Mouse (Mus musculus): ENCODE measurements around the gene Crtc1. TPM values are rescaled to one million over a fixed set of nuclear protein-coding genes. Genes with fewer than 3 reads are reported as not detected.

Crtc1 gene
- polyA plus RNA-seq, 1 experiment from 2014 or later, result 16.7 TPM

DNA sequence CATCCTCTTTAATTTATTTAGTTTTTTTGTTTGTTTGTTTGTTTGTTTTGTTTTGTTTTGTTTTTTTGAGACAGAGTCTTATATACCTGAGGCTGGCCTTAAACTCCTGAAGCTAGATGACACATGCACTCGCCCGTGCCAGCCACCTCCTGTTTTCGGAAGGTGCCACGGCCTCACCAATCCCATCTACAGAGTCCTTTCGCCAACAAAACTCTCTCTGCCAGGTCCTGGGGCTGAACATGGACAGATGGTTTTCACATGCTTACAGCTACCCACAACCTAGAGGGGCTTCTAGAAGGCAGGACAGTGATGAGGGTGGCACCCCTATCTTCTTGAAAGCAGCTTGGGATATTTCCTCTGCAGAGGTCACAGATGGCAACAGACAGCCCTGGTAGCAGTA lies 4.2 kb downstream of the Crtc1 start:
- no peaks in the 10 kb centered on the region for H3K9me3 ChIP-seq
- WGBS, result 92% methylated on average over 5 of the region's 5 CpGs
- H3K4me1 ChIP-seq (replicated peaks), result peaks cover 23% of the 10 kb centered on the region
- no peak overlapping the region for H3K4me3 ChIP-seq
- no peaks in the 10 kb centered on the region for H3K27me3 ChIP-seq (ENCODE audit: insufficient read depth, poor library complexity, severe bottlenecking)
- no peak for DNase-seq (ENCODE audit: low spot score)
- H3K36me3 ChIP-seq, result no peaks in the 10 kb centered on the region
- no peak overlapping the region for H3K27ac ChIP-seq

DNA sequence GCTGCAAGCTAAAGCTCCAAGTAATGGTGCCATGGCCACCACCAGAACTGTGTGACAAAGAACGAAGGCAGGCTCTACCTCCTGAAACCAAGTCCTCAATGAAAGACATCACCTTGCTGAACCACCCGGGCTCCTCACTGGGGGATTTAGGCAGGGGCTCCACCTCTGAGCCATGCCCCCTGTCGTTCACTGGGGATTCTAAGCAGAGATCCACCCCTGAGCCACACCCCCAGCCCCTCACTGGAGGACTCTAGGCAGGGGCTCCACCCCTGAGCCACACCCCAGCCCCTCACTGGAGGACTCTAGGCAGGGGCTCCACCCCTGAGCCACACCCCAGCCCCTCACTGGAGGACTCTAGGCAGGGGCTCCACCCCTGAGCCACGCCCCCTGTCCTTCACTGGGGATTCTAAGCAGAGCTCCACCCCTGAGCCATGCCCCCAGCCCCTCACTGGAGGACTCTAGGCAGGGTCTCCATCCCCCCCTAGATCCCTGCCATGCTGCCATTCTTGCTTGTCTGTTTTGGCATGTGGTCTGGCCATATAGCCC lies 6.3 kb downstream of the Crtc1 start:
- Histone ChIP-seq H3K4me3 (no peak overlapping the region), H3K36me3 (no peaks in the 10 kb centered on the region), H3K9me3 (no peaks in the 10 kb centered on the region), H3K27ac (no peak overlapping the region), H3K4me1 (replicated peaks) (peaks cover 5% of the 10 kb centered on the region), H3K27me3 (ENCODE audit: insufficient read depth, poor library complexity, severe bottlenecking) (no peaks in the 10 kb centered on the region)
- 46% methylated on average over 4 of the region's 4 CpGs for WGBS
- no peak for DNase-seq (ENCODE audit: low spot score)

DNA sequence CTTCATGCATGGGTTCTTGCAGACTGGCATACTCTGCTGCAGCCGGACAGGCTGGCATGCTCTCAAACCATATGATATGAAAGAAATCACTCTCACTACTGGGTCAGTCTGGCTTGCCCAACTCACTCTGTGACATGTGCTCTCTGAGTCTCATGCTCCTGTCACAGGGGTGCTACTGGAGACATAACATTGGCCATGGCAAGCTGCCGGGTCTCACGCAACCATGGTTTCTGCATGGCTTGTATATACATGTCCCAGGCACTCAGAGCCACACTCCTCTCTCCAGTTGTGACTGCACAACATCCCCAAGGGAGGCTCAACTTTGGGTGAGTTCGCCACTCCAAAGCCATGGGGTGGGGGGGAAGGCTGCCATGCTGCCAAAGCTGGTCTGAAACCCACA lies 8.2 kb downstream of the Crtc1 start:
- Histone ChIP-seq H3K27me3 (ENCODE audit: insufficient read depth, poor library complexity, severe bottlenecking) (no peaks in the 10 kb centered on the region), H3K27ac (no peak overlapping the region), H3K4me3 (no peak overlapping the region), H3K9me3 (no peaks in the 10 kb centered on the region), H3K4me1 (replicated peaks) (0 out of 2 replicates have a peak, but pooled peaks cover 3% of the 10 kb centered on the region), H3K36me3 (no peaks in the 10 kb centered on the region)
- no peak for DNase-seq (ENCODE audit: low spot score)
- 96% methylated on average over 4 of the region's 4 CpGs for WGBS

DNA sequence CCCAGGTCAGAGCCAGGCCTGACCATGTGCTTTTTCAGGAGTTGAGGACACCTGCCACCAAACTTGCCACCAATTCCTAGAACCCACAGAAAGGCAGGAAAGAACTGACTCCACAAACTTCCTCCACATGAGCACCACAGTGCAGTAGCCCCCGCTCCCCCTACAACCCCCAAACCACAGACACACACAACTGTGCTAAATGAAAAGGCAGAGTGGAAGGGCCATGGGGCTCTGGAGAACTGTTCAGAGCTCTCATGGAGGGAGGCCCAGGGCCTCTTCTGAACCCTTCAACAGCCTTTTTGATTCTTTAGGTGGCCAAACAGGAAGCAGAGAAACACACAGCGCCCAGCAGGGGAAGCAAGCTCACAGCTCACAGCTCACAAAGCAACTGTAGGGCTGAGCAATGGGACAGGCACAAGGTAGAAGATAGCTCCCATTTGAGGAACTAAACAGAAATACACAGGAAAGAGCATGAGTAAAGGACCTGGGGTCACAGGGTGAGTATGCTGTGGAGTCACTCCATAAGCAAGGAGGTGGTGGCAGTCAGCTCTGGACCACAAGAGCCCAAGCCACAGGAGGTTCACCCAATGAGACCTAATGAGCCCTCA lies 13.0 kb downstream of the Crtc1 start:
- Histone ChIP-seq H3K36me3 (no peaks in the 10 kb centered on the region), H3K4me3 (no peak overlapping the region), H3K4me1 (replicated peaks) (0 out of 2 replicates have a peak, but pooled peaks cover 3% of the 10 kb centered on the region), H3K27me3 (ENCODE audit: insufficient read depth, poor library complexity, severe bottlenecking) (no peaks in the 10 kb centered on the region), H3K9me3 (no peaks in the 10 kb centered on the region), H3K27ac (no peak overlapping the region)
- DNase-seq (ENCODE audit: low spot score), result no peak
- WGBS, result 92% methylated on average over 2 of the region's 2 CpGs

DNA sequence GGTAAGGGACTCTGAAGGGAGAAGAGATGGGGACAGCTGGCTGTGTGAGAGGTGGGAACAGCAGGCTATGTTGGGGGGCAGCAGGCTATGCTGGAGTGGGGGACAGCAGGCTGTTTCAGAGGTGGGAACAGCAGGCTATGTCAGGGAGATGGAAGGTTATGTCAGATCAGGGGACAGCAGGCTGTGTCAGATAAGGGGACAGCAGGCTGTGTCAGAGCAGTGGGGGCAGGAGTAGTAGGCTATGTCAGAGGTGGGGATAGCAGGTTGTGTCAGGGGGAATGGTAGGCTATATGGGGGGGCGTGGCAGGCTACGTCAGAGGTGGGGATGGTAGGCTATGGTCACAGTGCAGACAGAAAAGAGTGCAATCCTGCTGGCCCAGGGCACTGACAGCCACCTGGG lies 16.7 kb downstream of the Crtc1 start:
- H3K27me3 ChIP-seq (ENCODE audit: insufficient read depth, poor library complexity, severe bottlenecking), result no peaks in the 10 kb centered on the region
- H3K4me3 ChIP-seq, result no peak overlapping the region
- no peaks in the 10 kb centered on the region for H3K36me3 ChIP-seq
- H3K9me3 ChIP-seq, result no peaks in the 10 kb centered on the region
- no peak overlapping the region for H3K27ac ChIP-seq
- 74% methylated on average over 2 of the region's 2 CpGs for WGBS
- peaks cover 15% of the 10 kb centered on the region for H3K4me1 ChIP-seq (replicated peaks)
- DNase-seq (ENCODE audit: low spot score), result no peak

DNA sequence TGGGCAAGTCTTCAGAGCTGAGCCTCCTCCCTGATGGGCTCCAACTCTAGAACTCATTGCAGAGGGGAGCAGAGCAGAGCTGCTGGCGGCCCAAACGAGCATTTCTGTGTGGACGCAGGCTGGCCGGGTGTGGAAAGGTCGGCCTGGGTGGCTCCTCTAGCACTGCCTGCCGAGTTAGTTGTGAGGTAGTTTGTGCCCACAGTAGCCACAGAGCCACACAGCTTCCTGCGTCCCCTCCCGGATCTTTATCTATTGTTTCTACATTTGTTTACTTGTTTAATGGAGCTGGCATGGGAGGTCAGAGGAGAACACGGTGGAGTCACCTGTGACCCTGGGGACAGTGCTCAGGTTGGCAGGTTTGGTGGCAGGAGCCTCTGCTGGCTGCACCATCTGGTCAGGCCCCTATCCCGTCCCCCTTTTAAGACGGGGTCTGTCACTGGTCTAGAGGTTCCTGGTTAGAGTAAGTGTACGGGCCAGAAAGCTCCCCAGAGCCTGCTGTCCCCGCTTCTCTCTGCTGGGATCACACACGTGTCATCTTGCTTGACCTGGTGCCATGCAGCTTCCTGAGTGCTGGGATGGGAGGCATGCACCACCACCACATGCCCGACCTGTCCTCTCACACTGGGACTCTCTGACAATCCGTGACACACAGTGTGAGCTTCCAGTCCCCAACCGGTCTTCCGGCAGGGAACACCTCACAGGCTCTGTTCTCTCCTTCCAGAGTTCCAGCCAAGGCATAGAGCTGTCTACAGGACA lies 17.9 kb downstream of the Crtc1 start:
- Histone ChIP-seq H3K4me3 (no peak overlapping the region), H3K4me1 (replicated peaks) (peaks cover 27% of the 10 kb centered on the region), H3K27ac (peak overlapping the region; percentile 30; the same call in 1 of the 2 replicates), H3K36me3 (no peaks in the 10 kb centered on the region), H3K27me3 (ENCODE audit: insufficient read depth, poor library complexity, severe bottlenecking) (no peaks in the 10 kb centered on the region), H3K9me3 (no peaks in the 10 kb centered on the region)
- 87% methylated on average over 18 of the region's 18 CpGs for WGBS
- no peak for DNase-seq (ENCODE audit: low spot score)

DNA sequence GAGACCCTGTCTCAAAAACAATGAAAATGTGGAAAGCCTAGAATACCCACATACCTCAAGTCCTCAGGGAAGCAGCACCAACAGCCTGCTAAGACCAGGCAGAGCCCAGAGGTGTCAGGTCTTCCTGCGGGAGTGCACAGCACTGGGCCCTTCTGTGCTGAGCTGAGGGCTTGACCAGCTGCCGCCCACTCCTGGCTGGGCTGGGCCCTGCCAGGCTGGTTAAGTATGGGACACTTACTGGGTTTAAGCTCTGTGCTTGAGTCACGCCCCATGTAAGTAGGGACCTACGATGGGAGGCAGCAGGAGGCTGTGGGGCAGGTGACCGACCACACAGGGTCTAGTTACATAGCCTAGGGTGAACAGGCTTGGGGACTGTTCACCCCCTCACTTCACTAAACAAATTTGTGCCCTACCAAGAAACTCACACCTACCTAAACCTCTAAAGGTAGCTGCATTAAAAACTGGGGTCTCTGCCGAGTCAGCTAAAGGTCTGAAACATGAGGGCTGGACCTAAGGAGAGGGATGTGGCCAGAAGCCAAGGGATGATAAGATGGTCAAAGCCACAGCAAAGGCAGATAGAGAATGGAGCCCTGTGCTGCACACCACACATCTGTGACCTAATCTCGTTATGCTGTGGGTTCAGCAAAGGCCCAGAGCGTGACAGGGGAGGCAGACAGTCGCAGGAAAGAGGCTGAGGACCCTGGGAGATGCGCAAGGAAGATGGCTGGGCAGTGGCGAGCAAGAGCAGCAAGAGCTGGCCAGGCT lies 19.3 kb downstream of the Crtc1 start:
- Histone ChIP-seq H3K4me3 (no peak overlapping the region), H3K36me3 (no peaks in the 10 kb centered on the region), H3K27me3 (ENCODE audit: insufficient read depth, poor library complexity, severe bottlenecking) (no peaks in the 10 kb centered on the region), H3K9me3 (no peaks in the 10 kb centered on the region), H3K4me1 (replicated peaks) (peaks cover 37% of the 10 kb centered on the region), H3K27ac (no peak overlapping the region)
- no peak for DNase-seq (ENCODE audit: low spot score)
- WGBS, result 81% methylated on average over 11 of the region's 11 CpGs

DNA sequence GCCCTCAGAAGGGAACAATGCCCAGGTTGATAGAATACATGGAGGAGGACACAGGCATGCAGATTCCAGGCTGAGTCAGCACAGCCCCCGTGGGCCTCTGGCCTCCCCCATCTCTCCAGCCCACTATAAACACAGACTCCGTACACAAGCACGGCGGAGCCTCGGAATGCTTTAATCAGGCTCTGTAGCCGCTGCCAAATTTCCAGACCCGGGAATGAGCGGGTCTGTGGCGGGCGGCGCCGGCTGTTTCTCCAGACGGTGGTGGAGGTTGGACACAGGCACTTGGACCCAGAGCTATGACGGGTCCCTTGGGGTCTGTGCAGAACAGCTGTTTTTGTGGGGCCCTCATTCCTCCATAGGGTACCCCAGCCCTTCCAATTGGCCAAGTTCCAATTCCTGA lies 20.4 kb downstream of the Crtc1 start:
- H3K27ac ChIP-seq, result no peak overlapping the region
- H3K4me1 ChIP-seq (replicated peaks), result peaks cover 37% of the 10 kb centered on the region
- no peak overlapping the region for H3K4me3 ChIP-seq
- no peaks in the 10 kb centered on the region for H3K27me3 ChIP-seq (ENCODE audit: insufficient read depth, poor library complexity, severe bottlenecking)
- DNase-seq (ENCODE audit: low spot score), result no peak
- 85% methylated on average over 14 of the region's 14 CpGs for WGBS
- no peaks in the 10 kb centered on the region for H3K9me3 ChIP-seq
- H3K36me3 ChIP-seq, result no peaks in the 10 kb centered on the region

DNA sequence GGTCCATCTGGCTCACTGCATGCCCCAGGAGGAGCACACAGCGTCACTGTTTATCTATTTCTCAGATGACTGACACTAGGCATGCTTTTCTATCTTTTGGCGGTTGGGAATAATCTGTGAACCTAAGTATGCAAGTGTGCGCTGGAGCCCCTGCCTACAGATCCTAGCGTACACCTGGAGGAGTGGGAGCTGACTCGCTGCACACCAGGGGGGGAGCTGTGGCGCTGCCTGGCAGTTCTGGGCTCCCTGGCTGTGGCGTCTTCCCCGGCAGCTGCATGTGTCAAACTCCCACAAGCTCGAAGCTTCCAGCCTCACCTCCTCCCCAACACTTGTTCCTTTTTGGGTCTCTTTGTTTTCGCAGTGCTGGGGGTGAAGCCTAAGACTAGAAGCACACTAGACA lies 21.5 kb downstream of the Crtc1 start:
- H3K36me3 ChIP-seq, result peaks cover 3% of the 10 kb centered on the region; the same call in 1 of the 2 replicates
- no peaks in the 10 kb centered on the region for H3K27me3 ChIP-seq (ENCODE audit: insufficient read depth, poor library complexity, severe bottlenecking)
- H3K9me3 ChIP-seq, result no peaks in the 10 kb centered on the region
- no peak overlapping the region for H3K27ac ChIP-seq
- WGBS, result 49% methylated on average over 10 of the region's 10 CpGs
- DNase-seq (ENCODE audit: low spot score), result no peak
- peaks cover 37% of the 10 kb centered on the region for H3K4me1 ChIP-seq (replicated peaks)
- no peak overlapping the region for H3K4me3 ChIP-seq

DNA sequence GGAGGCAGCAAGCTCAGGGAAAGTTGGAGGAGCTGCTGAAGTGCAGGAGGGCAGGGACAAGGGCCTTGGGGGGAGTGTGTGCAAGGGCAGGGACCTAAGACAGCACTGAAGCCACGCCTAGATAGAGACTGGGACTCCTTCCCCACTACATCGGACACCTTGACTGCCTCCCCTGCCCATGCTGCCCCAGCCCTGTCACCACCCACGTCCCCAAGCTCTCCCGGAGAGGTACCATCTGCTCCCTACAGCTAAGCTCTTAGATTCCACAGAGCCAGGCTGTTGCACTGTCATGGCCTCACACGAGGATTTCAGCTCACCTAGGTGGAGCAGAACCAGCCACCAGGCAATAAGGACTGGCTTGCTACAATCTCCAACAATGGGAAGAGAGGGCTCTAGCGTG lies 22.4 kb downstream of the Crtc1 start:
- H3K4me1 ChIP-seq (replicated peaks), result peaks cover 37% of the 10 kb centered on the region
- WGBS, result 47% methylated on average over 6 of the region's 6 CpGs
- H3K27ac ChIP-seq, result peak overlapping the region; percentile 57

DNA sequence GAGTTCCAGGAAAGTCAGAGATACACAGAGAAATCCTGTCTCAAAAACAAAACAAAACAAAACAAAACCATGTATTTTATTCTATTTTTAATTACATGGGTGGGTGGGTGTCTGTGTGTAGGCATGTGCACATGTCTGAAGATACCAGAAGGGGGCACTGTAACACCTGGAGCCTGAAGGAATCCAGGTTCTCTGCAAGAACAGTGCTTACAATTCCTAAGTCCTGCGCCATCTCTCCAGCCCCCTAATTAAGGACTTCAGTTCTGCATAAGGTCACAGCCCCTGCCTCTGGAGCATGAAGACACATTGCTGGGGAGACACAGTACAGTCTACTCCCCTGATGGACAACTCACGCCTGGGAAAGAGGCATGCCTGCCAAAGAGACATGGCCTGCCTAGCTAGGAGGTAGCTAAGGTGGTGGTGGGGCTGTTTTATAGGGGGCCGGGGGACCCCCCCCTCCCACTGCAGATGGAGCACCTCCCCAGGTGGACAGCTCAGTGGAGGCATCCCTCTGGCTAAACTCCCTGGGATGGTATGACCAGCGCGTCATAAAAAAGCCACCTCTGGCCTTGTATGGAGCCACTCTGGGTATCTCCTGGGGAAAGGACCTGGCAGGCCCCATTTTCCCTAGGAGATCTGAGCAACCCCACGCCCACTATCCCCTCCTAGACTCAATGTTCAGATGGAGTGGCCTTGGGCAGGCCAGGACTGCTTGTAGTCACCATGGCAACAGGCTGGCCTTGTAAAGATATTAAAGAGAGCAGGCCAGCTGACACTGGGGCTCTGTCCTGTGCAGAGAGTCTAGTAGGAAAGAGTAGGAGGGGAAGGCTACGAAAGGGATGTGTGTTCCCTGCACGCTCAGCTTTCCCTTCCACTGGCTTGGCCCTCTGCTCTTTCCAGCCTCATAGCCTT lies 23.6 kb downstream of the Crtc1 start:
- Histone ChIP-seq H3K36me3 (peaks cover 5% of the 10 kb centered on the region; the same call in 1 of the 2 replicates), H3K4me1 (replicated peaks) (peaks cover 33% of the 10 kb centered on the region), H3K4me3 (peak overlapping the region; percentile 1; the same call in 1 of the 2 replicates), H3K27ac (peak overlapping the region; percentile 57), H3K9me3 (no peaks in the 10 kb centered on the region), H3K27me3 (ENCODE audit: insufficient read depth, poor library complexity, severe bottlenecking) (no peaks in the 10 kb centered on the region)
- DNase-seq (ENCODE audit: low spot score), result peak; percentile 34
- WGBS, result 69% methylated on average over 8 of the region's 8 CpGs

More for the DNA sequence above, 22.4 kb downstream of the Crtc1 start:
- H3K4me3 ChIP-seq, result no peak overlapping the region
- peaks cover 5% of the 10 kb centered on the region; the same call in 1 of the 2 replicates for H3K36me3 ChIP-seq
- H3K27me3 ChIP-seq (ENCODE audit: insufficient read depth, poor library complexity, severe bottlenecking), result no peaks in the 10 kb centered on the region
- no peak for DNase-seq (ENCODE audit: low spot score)
- H3K9me3 ChIP-seq, result no peaks in the 10 kb centered on the region

Data from hindbrain, embryonic 10.5 days (tissue).